Mouse (Mus musculus): Measurements from ENCODE around the gene Fermt1. TPM values are rescaled to one million over a fixed set of nuclear protein-coding genes. Genes with fewer than 3 reads are reported as not detected.

The Fermt1 gene
- polyA plus RNA-seq, 1 experiment = 19.7 TPM

DNA sequence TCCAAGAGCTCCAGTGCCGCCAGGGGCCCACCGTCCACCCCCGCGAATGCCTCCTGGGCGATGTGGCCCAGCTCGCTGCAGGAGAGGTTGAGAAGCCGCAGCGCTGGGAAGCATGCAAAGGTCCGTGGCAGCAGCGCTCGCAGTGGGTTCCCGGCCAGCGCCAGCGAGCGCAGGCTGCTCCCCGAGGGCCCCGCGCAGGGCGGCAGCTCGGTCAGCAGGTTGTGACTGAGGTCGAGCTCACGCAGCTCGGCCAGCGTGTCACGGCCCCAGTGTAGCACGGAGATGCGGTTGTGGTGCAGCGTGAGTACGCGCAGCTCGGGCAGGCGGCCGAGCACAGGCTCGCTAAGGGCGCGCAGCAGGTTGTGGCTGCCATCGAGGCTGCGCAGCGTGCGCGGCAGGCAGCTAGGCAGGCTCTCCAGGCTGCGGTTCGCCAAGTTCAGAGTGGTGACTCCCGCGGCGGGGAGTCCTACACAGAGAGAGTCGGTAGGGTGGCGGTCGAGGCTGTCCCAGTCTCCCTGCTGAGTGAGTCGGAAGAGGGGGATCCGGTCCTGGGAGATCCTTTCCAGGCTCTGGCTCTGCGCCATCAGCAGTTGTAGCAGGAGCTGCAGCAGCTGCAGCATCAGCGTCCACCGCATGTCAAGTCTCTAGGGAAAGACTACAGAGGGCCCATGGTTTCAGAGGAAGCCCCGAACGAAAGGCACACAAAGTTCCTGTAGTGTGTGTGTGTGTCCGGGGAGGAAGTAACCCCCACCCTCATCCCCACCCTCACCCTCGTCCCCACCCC is 66.3 kb downstream of the Fermt1 start:
- H3K4me3 ChIP-seq (ENCODE audit: low read depth, low read length) = peak overlapping the region; percentile 56
- peaks cover 6% of the 10 kb centered on the region for H3K4me1 ChIP-seq (ENCODE audit: control insufficient read depth, insufficient read depth, insufficient read length, low read length)
- WGBS = under 1% methylated on average over 58 of the region's 58 CpGs
- peaks cover 17% of the 10 kb centered on the region for H3K27me3 ChIP-seq (ENCODE audit: control insufficient read depth, insufficient read depth, low read length)
- H3K27ac ChIP-seq (ENCODE audit: insufficient read depth, low read depth, low read length) = no peak overlapping the region
- TF ChIP-seq POLR2A (IDR thresholded peaks at IDR 0.05; ENCODE audit: low read depth, low read length) (no peak), CTCF (IDR thresholded peaks at IDR 0.05; ENCODE audit: extremely low read depth, insufficient read length, insufficient replicate concordance, low read depth, low read length) (no peak)
- H3K36me3 ChIP-seq (ENCODE audit: control insufficient read depth, insufficient read depth, low read length) = no peaks in the 10 kb centered on the region

DNA sequence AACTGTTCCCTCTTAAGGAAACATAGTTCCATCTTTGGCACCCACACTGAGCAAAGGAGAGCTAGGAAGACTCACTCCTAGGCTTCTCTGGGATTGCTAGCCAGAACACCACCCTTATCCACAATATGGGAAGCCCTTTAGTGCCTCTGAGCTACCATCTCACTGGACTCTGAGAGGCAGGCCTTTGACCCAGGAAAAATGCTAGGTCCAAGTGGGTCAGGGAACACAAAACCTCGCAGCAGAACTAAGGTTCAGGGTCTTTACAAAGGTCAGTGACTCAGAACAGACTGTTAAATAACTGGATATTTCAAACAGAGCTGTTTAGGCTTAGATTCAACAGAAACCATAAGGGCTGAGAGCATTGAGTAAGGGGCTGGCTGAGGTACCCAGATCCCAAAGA is 68.7 kb downstream of the Fermt1 start:
- Histone ChIP-seq H3K4me3 (ENCODE audit: low read depth, low read length) (no peak overlapping the region), H3K36me3 (ENCODE audit: control insufficient read depth, insufficient read depth, low read length) (no peaks in the 10 kb centered on the region), H3K27ac (ENCODE audit: insufficient read depth, low read depth, low read length) (no peak overlapping the region), H3K27me3 (ENCODE audit: control insufficient read depth, insufficient read depth, low read length) (peaks cover 17% of the 10 kb centered on the region), H3K4me1 (ENCODE audit: control insufficient read depth, insufficient read depth, insufficient read length, low read length) (peaks cover 6% of the 10 kb centered on the region)
- TF ChIP-seq CTCF (IDR thresholded peaks at IDR 0.05; ENCODE audit: extremely low read depth, insufficient read length, insufficient replicate concordance, low read depth, low read length) (no peak), POLR2A (IDR thresholded peaks at IDR 0.05; ENCODE audit: low read depth, low read length) (no peak)
- WGBS = 52% methylated on average over 1 of the region's 1 CpGs

GRCm38 (mm10) chr2:132873657-132874326 is 71.9 kb downstream of the Fermt1 start:
- peaks cover 10% of the 10 kb centered on the region; the same call in 1 of the 2 replicates for H3K27me3 ChIP-seq (ENCODE audit: control insufficient read depth, insufficient read depth, low read length)
- H3K27ac ChIP-seq (ENCODE audit: insufficient read depth, low read depth, low read length) = no peak overlapping the region
- 70% methylated on average over 10 of the region's 10 CpGs for WGBS
- H3K4me1 ChIP-seq (ENCODE audit: control insufficient read depth, insufficient read depth, insufficient read length, low read length) = no peaks in the 10 kb centered on the region; the same call in 1 of the 2 replicates
- TF ChIP-seq POLR2A (IDR thresholded peaks at IDR 0.05; ENCODE audit: low read depth, low read length) (no peak), CTCF (IDR thresholded peaks at IDR 0.05; ENCODE audit: extremely low read depth, insufficient read length, insufficient replicate concordance, low read depth, low read length) (no peak)
- no peaks in the 10 kb centered on the region for H3K36me3 ChIP-seq (ENCODE audit: control insufficient read depth, insufficient read depth, low read length)
- no peak overlapping the region for H3K4me3 ChIP-seq (ENCODE audit: low read depth, low read length)

GRCm38 (mm10) chr2:132871663-132872062 is 74.0 kb downstream of the Fermt1 start:
- 25% methylated on average over 3 of the region's 3 CpGs for WGBS

DNA sequence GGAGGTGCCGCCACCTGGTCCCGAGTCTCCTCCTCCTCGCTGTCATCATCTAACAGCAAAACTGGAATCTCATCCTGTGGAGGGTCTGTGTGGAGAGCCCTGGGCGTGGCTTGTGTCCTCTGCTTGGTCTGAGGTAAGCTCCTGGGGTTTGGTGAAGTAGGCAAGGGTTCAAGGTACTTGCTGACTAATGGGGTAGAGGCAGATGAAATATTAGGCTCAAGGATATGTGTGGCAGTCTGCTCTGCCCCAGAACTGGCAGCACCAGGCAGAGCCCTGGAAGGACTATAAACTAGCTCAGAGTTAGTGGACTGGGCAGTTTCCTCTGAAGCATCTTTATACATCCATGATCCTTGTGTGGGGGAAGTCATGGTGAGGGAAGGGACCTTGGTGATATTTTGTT is 75.4 kb downstream of the Fermt1 start:
- 77% methylated on average over 4 of the region's 4 CpGs for WGBS
- TF ChIP-seq POLR2A (IDR thresholded peaks at IDR 0.05; ENCODE audit: low read depth, low read length) (no peak), CTCF (IDR thresholded peaks at IDR 0.05; ENCODE audit: extremely low read depth, insufficient read length, insufficient replicate concordance, low read depth, low read length) (no peak)

More at GRCm38 (mm10) chr2:132871663-132872062, 74.0 kb downstream of the Fermt1 start:
- TF ChIP-seq POLR2A (IDR thresholded peaks at IDR 0.05; ENCODE audit: low read depth, low read length) (no peak), CTCF (IDR thresholded peaks at IDR 0.05; ENCODE audit: extremely low read depth, insufficient read length, insufficient replicate concordance, low read depth, low read length) (no peak)
- Histone ChIP-seq H3K27me3 (ENCODE audit: control insufficient read depth, insufficient read depth, low read length) (no peaks in the 10 kb centered on the region), H3K4me1 (ENCODE audit: control insufficient read depth, insufficient read depth, insufficient read length, low read length) (no peaks in the 10 kb centered on the region; the same call in 1 of the 2 replicates), H3K27ac (ENCODE audit: insufficient read depth, low read depth, low read length) (no peak overlapping the region), H3K4me3 (ENCODE audit: low read depth, low read length) (no peak overlapping the region), H3K36me3 (ENCODE audit: control insufficient read depth, insufficient read depth, low read length) (peaks cover 4% of the 10 kb centered on the region; the same call in 1 of the 2 replicates)

DNA sequence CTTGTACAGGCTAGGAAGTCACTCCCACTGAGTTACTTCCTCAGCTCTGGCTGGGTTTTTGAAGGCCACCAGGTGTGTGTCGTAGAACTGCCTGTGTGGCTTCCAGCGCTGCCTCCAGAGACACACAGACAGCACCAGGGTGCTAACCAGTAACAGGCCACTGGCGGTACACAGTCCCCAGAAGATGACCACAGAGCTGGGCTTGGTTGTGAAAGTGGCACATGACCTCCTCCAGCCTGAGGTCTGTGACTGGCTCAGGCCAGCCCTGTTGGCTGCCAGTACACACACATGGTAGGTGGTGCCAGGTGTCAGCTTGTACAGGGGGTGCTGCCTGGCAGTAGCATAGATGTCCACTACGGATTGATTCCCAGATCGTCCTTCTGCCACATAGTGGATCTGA is 76.0 kb downstream of the Fermt1 start:
- Histone ChIP-seq H3K36me3 (ENCODE audit: control insufficient read depth, insufficient read depth, low read length) (peaks cover 16% of the 10 kb centered on the region), H3K27me3 (ENCODE audit: control insufficient read depth, insufficient read depth, low read length) (no peaks in the 10 kb centered on the region), H3K4me1 (ENCODE audit: control insufficient read depth, insufficient read depth, insufficient read length, low read length) (no peaks in the 10 kb centered on the region; the same call in 1 of the 2 replicates), H3K27ac (ENCODE audit: insufficient read depth, low read depth, low read length) (no peak overlapping the region), H3K4me3 (ENCODE audit: low read depth, low read length) (no peak overlapping the region)
- 89% methylated on average over 5 of the region's 5 CpGs for WGBS
- no peak for TF ChIP-seq POLR2A (IDR thresholded peaks at IDR 0.05; ENCODE audit: low read depth, low read length)
- TF ChIP-seq CTCF (IDR thresholded peaks at IDR 0.05; ENCODE audit: extremely low read depth, insufficient read length, insufficient replicate concordance, low read depth, low read length) = no peak

More for the DNA sequence above, 75.4 kb downstream of the Fermt1 start:
- no peak overlapping the region for H3K4me3 ChIP-seq (ENCODE audit: low read depth, low read length)
- H3K27ac ChIP-seq (ENCODE audit: insufficient read depth, low read depth, low read length) = no peak overlapping the region
- no peaks in the 10 kb centered on the region for H3K27me3 ChIP-seq (ENCODE audit: control insufficient read depth, insufficient read depth, low read length)
- H3K4me1 ChIP-seq (ENCODE audit: control insufficient read depth, insufficient read depth, insufficient read length, low read length) = no peaks in the 10 kb centered on the region; the same call in 1 of the 2 replicates
- H3K36me3 ChIP-seq (ENCODE audit: control insufficient read depth, insufficient read depth, low read length) = peaks cover 13% of the 10 kb centered on the region

GRCm38 (mm10) chr2:132867521-132867920 is 78.2 kb downstream of the Fermt1 start:
- H3K27me3 ChIP-seq (ENCODE audit: control insufficient read depth, insufficient read depth, low read length) = no peaks in the 10 kb centered on the region
- TF ChIP-seq CTCF (IDR thresholded peaks at IDR 0.05; ENCODE audit: extremely low read depth, insufficient read length, insufficient replicate concordance, low read depth, low read length) = no peak
- TF ChIP-seq POLR2A (IDR thresholded peaks at IDR 0.05; ENCODE audit: low read depth, low read length) = no peak
- no peak overlapping the region for H3K27ac ChIP-seq (ENCODE audit: insufficient read depth, low read depth, low read length)
- H3K4me3 ChIP-seq (ENCODE audit: low read depth, low read length) = no peak overlapping the region
- H3K36me3 ChIP-seq (ENCODE audit: control insufficient read depth, insufficient read depth, low read length) = peaks cover 24% of the 10 kb centered on the region
- 61% methylated on average over 5 of the region's 5 CpGs for WGBS
- H3K4me1 ChIP-seq (ENCODE audit: control insufficient read depth, insufficient read depth, insufficient read length, low read length) = no peaks in the 10 kb centered on the region; the same call in 1 of the 2 replicates

Data from small intestine, adult 2 months (tissue).